19 mouse cellular contexts compared by ENCODE assay signal in genomic region chr16:64513423-64513822, GRCm38 (mm10).
"Had no signal": no experiment of that assay in that cellular context is flagged by ENCODE, and none has a peak within 500 bp of the region (broad histone marks: within the 10 kb centered on the region; RNA-seq: fewer than 3 reads in every experiment).

No protein-coding gene starts in this region.

- H3K4me1 ChIP-seq: midbrain, embryonic 10.5 days; midbrain, embryonic 12.5 days; neural tube, embryonic 13.5 days; neural tube, embryonic 15.5 days had no signal

- H3K9ac ChIP-seq: lung, embryonic 14.5 days; midbrain, embryonic 12.5 days; neural tube, embryonic 13.5 days; neural tube, embryonic 15.5 days had no signal

- H3K4me2 ChIP-seq: lung, embryonic 14.5 days; midbrain, embryonic 12.5 days; neural tube, embryonic 13.5 days; neural tube, embryonic 15.5 days had no signal

- DNase-seq: lung, adult 18-20 months; lung, embryonic 14.5 days; lung, postnatal 10 days; lung, postnatal 4 days; midbrain, embryonic 14.5 days; retina, postnatal 1 day; right cerebral cortex, adult 18-20 months; right cerebral cortex, postnatal 25 days; right cerebral cortex, postnatal 4 days; spleen, adult 18-20 months; thymus, adult 18-20 months; thymus, postnatal 14 days; thymus, postnatal 36 days had no signal

- H3K4me3 ChIP-seq: midbrain, embryonic 10.5 days; midbrain, embryonic 12.5 days; myocyte; neural tube, embryonic 13.5 days; neural tube, embryonic 15.5 days had no signal

- H3K36me3 ChIP-seq: midbrain, embryonic 10.5 days; midbrain, embryonic 12.5 days; neural tube, embryonic 13.5 days; neural tube, embryonic 15.5 days had no signal

- H3K27me3 ChIP-seq: midbrain, embryonic 12.5 days; neural tube, embryonic 13.5 days; neural tube, embryonic 15.5 days had no signal

- ATAC-seq: midbrain, embryonic 16.5 days had no signal

- H3K9me3 ChIP-seq: midbrain, embryonic 10.5 days; midbrain, embryonic 12.5 days; neural tube, embryonic 13.5 days; neural tube, embryonic 15.5 days had no signal

- H3K27ac ChIP-seq: midbrain, embryonic 10.5 days; midbrain, embryonic 12.5 days; neural tube, embryonic 13.5 days; neural tube, embryonic 15.5 days had no signal
